Mouse (Mus musculus) liver, adult 2 months (tissue): ENCODE results near the gene Gm20388. TPM values are rescaled to one million over a fixed set of nuclear protein-coding genes. Genes with fewer than 3 reads are reported as not detected.
A peak's percentile ranks its signal among the peaks of the same experiment; 100 is the strongest.

Experiments
- DNase-seq: peaks from one replicate; pipeline ENCODE4 v3.0.0-alpha.2; 2011; ENCODE audit warnings: low read depth, low spot score; ENCODE audit errors: extremely low read depth
- H3K27ac ChIP-seq: fragments of 200-500 bp; replicated peaks from 2 replicates; pipeline ENCODE4 v1.5.1; 2012; ENCODE audit warnings: low read depth, mild to moderate bottlenecking, control low read depth, inconsistent platforms, low read length; ENCODE audit not compliant: insufficient read depth
- H3K27me3 ChIP-seq: fragments of 200-500 bp; 2 replicates; pipeline ENCODE4 v1.6.1; 2012; ENCODE audit warnings: mild to moderate bottlenecking, moderate library complexity, low read length, inconsistent platforms; ENCODE audit not compliant: control insufficient read depth, insufficient read depth
- H3K36me3 ChIP-seq: fragments of 200-500 bp; 2 replicates; pipeline ENCODE4 v1.6.1; 2012; ENCODE audit warnings: low read length, inconsistent platforms; ENCODE audit not compliant: control insufficient read depth, insufficient read depth
- H3K4me1 ChIP-seq: fragments of 200-500 bp; 2 replicates; pipeline ENCODE4 v1.6.1; 2011; ENCODE audit warnings: low read length; ENCODE audit not compliant: control insufficient read depth, insufficient read depth
- H3K4me3 ChIP-seq: fragments of 200-500 bp; 2 replicates; pipeline ENCODE4 v1.5.1; 2011; ENCODE audit warnings: low read depth, mild to moderate bottlenecking, control low read depth, low read length, moderate library complexity; ENCODE audit not compliant: insufficient read depth
- H3K79me2 ChIP-seq: fragments of 200-500 bp; 2 replicates; pipeline ENCODE4 v1.6.1; 2012; ENCODE audit warnings: inconsistent platforms, mild to moderate bottlenecking, low read length, moderate library complexity; ENCODE audit not compliant: control insufficient read depth, insufficient read depth
- H3K9ac ChIP-seq: fragments of 200-500 bp; 2 replicates; pipeline ENCODE4 v1.6.1; 2012; ENCODE audit warnings: low read depth, mild to moderate bottlenecking, control low read depth, inconsistent platforms, low read length
- CTCF ChIP-seq: fragments of 200-500 bp; IDR thresholded peaks from 2 replicates; pipeline ENCODE4 v1.5.1; 2011; ENCODE audit warnings: low read depth, low read length, control low read depth
- POLR2A ChIP-seq: fragments of 200-500 bp; IDR thresholded peaks from 2 replicates; pipeline ENCODE4 v1.6.1; 2011; ENCODE audit warnings: low read length, control low read depth; ENCODE audit not compliant: insufficient read depth; ENCODE audit errors: extremely low read depth
- WGBS: fragments of 180-500 bp; shearing (Covaris S2); methylation state at CpG from one replicate; pipeline ENCODE4 v1.1.7; 2018; 5-methylcytosine and 5-hydroxymethylcytosine counted together
- polyA plus RNA-seq: library from polyadenylated mRNA; depleted of rRNA; stranded (reverse); fragments of >200 nt; gene quantifications from 2 replicates; pipeline ENCODE4 v1.2.3, GENCODE M21; 2012
- total RNA-seq: library from RNA; depleted of rRNA; stranded (reverse); fragments of >200 nt; gene quantifications from 2 replicates; pipeline ENCODE4 v1.2.3, GENCODE M21; 2014

Gm20388 gene
- total and polyA plus RNA-seq, 2 experiments = 6.4 to 19.9 TPM

- no peak for DNase-seq
- Histone ChIP-seq H3K9ac (no peak overlapping the region), H3K79me2 (no peaks in the 10 kb centered on the region), H3K4me3 (no peak overlapping the region), H3K27me3 (no peaks in the 10 kb centered on the region), H3K4me1 (peaks cover 19% of the 10 kb centered on the region), H3K27ac (peak overlapping the region; percentile 51), H3K36me3 (no peaks in the 10 kb centered on the region)
- WGBS = 66% methylated on average over 9 of the region's 9 CpGs
- TF ChIP-seq POLR2A (no peak), CTCF (no peak)
Observed at GRCm38 (mm10) chr8:121897205-121897604, 1986.6 kb downstream of the Gm20388 start.

- TF ChIP-seq POLR2A (no peak), CTCF (no peak)
- Histone ChIP-seq H3K4me3 (no peak overlapping the region), H3K36me3 (no peaks in the 10 kb centered on the region), H3K4me1 (peaks cover 19% of the 10 kb centered on the region), H3K27me3 (no peaks in the 10 kb centered on the region), H3K9ac (no peak overlapping the region), H3K79me2 (no peaks in the 10 kb centered on the region), H3K27ac (peak overlapping the region; percentile 38)
- WGBS = 16% methylated on average over 7 of the region's 7 CpGs
- peak; percentile 69 for DNase-seq
Observed at GRCm38 (mm10) chr8:121897871-121898381, 1987.3 kb downstream of the Gm20388 start.

- DNase-seq = peak; percentile 90
- Histone ChIP-seq H3K79me2 (no peaks in the 10 kb centered on the region), H3K27me3 (no peaks in the 10 kb centered on the region), H3K27ac (peak overlapping the region; percentile 59), H3K36me3 (no peaks in the 10 kb centered on the region), H3K4me1 (peaks cover 19% of the 10 kb centered on the region), H3K4me3 (no peak overlapping the region), H3K9ac (no peak overlapping the region)
- 11% methylated on average over 4 of the region's 4 CpGs for WGBS
- no peak for TF ChIP-seq CTCF
- TF ChIP-seq POLR2A = no peak
Observed at GRCm38 (mm10) chr8:121898401-121898931, 1987.8 kb downstream of the Gm20388 start.

- WGBS = 92% methylated on average over 18 of the region's 18 CpGs
- H3K4me1 ChIP-seq = peaks cover 19% of the 10 kb centered on the region
- H3K9ac ChIP-seq = no peak overlapping the region
- DNase-seq = no peak
- no peak overlapping the region for H3K4me3 ChIP-seq
- TF ChIP-seq POLR2A = no peak
- no peak for TF ChIP-seq CTCF
- no peaks in the 10 kb centered on the region for H3K27me3 ChIP-seq
- no peaks in the 10 kb centered on the region for H3K36me3 ChIP-seq
- H3K79me2 ChIP-seq = no peaks in the 10 kb centered on the region
- no peak overlapping the region for H3K27ac ChIP-seq
Observed at GRCm38 (mm10) chr8:121899180-121900044, 1988.8 kb downstream of the Gm20388 start.

GRCm38 (mm10) chr8:121901498-121902236, 1991.0 kb downstream of the Gm20388 start:
- H3K27me3 ChIP-seq = no peaks in the 10 kb centered on the region
- H3K9ac ChIP-seq = no peak overlapping the region
- no peak overlapping the region for H3K27ac ChIP-seq
- DNase-seq = no peak
- no peak for TF ChIP-seq CTCF
- TF ChIP-seq POLR2A = no peak
- no peaks in the 10 kb centered on the region for H3K36me3 ChIP-seq
- 80% methylated on average over 8 of the region's 8 CpGs for WGBS
- H3K4me1 ChIP-seq = peaks cover 19% of the 10 kb centered on the region
- no peaks in the 10 kb centered on the region for H3K79me2 ChIP-seq
- no peak overlapping the region for H3K4me3 ChIP-seq
